Mouse (Mus musculus) cerebellum, adult 9-11 months (tissue): ENCODE measurements around the gene Vmn1r214.

Experiments
- DNase-seq: peaks from one replicate; pipeline ENCODE4 v3.0.0; 2022

Gene Vmn1r214

GRCm38 (mm10) chr13:23030118-23030517 lies at the start of gene Vmn1r214:
Vmn1r214 (plus strand) TSS chr13:23030418.
- no peak for DNase-seq

- no peak for DNase-seq
These were observed 39.9 kb upstream of the Vmn1r214 start for GRCm38 (mm10) chr13:22990214-22990891.

GRCm38 (mm10) chr13:22992178-22992700 lies 38.0 kb upstream of the Vmn1r214 start:
- DNase-seq = no peak

- DNase-seq = no peak
These were observed 37.5 kb upstream of the Vmn1r214 start for GRCm38 (mm10) chr13:22992721-22993120.

GRCm38 (mm10) chr13:23007356-23007755 lies 22.9 kb upstream of the Vmn1r214 start, which contains the start of gene Vmn1r213:
Vmn1r213 (plus strand) TSS chr13:23007656.
- no peak for DNase-seq

GRCm38 (mm10) chr13:23018158-23018557 lies 12.1 kb upstream of the Vmn1r214 start:
- DNase-seq = no peak

- no peak for DNase-seq
These were observed 5.4 kb upstream of the Vmn1r214 start for GRCm38 (mm10) chr13:23024812-23025211.

GRCm38 (mm10) chr13:23057778-23058177 lies 27.6 kb downstream of the Vmn1r214 start:
- DNase-seq = no peak

GRCm38 (mm10) chr13:23067725-23068124 lies 37.5 kb downstream of the Vmn1r214 start, which contains the start of gene Vmn1r215:
Vmn1r215 (plus strand) TSS chr13:23068025.
- no peak for DNase-seq

- DNase-seq = no peak
These were observed 39.1 kb downstream of the Vmn1r214 start for GRCm38 (mm10) chr13:23069312-23069711.
